Mouse (Mus musculus) adrenal gland, postnatal 14 days (tissue): ENCODE results near the gene Mdk. TPM values are rescaled to one million over a fixed set of nuclear protein-coding genes. Genes with fewer than 3 reads are reported as not detected.

ENCODE experiments used
- DNase-seq: peaks from one replicate; pipeline ENCODE4 v3.0.0; 2021; ENCODE audit warnings: mixed read lengths
- long read RNA-seq, 2 experiments: library from polyadenylated mRNA; stranded (forward); transcript quantifications; one replicate each; pipeline ENCODE4 v2.0.0; 2021
- total RNA-seq: library from RNA; stranded (reverse); gene quantifications from 2 replicates; pipeline ENCODE4 v1.2.3, GENCODE M21; 2021

The Mdk gene
- 14.6 and 17.5 TPM in 2 replicates for total RNA-seq
- long read RNA-seq, experiment 1, partial matches to known transcripts, result 2 of 7 reads
- long read RNA-seq, experiment 1, other reads (novel, unspliced or antisense), result 0 of 7 reads
- long read RNA-seq, experiment 2, partial matches to known transcripts, result 0 of 5 reads
- long read RNA-seq, experiment 2, other reads (novel, unspliced or antisense), result 0 of 5 reads

DNA sequence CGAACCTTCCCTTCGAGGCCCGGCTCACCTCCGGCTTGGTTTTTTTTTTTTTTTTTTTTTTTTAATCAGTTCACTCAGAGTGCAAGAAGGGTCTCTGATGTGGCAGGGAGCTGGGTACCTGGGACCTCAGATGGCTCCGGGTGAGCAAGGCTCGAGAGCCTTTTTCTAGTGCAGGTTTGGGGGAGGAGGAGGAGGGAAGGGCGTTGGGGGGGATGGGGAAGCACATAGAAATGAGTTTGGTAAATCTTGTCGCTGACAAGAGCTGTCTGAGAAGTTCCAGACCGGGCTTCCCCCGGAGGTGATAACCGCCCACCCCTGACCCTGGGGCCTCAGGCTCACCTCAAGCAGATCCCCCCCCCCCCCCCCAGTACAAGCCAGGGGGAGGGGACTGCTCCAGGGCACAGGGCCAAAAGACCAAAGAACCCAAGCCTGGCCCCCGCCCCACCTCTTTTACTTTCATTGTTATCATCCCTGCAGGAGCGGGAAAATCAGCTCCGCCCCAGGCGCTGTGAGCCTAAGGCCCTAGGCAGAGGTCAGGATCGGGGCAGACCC is at the start of gene Mdk:
TSS of gene Mdk (minus strand) at position 138 of the 552 bp plus-strand sequence.
- peak; percentile 34 for DNase-seq

DNA sequence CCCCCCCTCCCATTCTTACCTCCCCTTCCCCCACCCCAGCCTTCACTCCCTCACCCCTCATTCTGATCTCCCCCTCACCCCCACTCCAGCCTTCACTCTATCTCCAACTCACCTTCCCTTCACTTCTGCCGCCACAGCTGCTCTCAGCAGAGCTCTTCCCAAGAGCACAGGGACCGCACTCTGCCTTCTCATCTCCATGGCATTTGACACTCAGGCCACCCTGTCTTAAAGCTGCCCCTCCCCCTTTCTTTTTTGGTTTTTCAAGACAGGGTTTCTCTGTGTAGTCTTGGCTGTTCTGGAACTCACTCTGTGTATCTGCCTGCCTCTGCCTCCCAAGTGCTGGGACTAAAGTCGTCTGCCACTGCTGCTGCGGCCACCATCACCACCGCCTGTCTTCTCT is 48.7 kb upstream of the Mdk start:
- DNase-seq, result no peak

DNA sequence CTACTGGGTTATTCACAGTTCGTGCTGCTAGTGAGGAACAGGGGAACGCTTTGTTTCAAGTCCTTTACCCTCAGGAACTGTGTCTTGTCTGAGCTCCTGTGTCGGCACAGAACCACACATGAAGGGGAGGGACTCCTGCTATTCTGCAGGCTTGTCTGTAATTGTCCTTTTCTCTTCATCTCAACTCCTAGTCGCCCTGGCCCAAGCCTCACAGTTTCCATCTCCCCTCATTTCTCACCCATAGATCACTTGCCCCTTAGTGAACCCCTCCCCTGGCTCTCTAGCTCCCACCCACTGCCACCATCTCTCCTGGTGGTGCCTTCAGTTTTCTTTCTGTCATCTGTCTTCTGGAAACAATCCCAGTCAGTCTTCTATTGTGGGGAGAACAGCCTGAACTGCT is 48.1 kb upstream of the Mdk start:
- no peak for DNase-seq

DNA sequence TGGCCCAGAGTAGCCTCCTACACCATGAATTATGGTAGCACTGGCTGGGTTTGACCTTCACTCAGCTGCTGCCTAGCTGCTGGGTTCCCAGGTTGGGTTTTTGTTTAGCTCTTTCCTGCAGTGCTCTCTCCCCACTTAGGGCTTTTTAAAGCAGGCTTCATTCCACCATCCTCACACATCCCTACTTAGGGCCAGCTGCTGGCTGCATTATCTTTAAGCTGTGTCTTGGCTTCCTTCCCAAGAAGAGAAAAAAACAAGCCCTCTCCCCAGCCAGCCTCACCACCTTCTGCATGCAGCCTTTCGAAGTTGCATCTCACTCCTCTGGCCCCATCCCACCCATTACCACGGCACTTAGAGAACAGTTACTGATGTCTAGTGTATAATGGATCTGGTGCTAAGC is 46.5 kb upstream of the Mdk start:
- DNase-seq, result no peak

DNA sequence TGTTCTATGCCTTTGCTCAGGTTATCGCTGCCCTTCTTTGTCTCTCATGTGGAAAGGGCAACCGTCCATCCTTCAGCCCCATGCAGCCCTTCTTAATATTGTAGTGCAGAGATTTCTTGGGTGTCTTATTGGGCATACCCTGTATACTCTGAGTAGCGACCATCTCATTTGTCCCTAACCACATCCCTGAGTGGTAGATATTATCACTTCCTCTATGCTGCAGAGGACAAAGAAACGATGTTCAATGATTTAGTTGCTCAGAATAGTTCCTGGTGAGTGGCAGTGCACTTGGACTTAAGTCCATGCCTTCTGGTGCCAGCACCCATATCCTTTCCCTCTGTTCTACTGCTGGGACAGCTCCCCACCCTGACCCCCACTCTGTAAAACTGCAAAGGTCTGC is 45.9 kb upstream of the Mdk start:
- DNase-seq, result no peak

DNA sequence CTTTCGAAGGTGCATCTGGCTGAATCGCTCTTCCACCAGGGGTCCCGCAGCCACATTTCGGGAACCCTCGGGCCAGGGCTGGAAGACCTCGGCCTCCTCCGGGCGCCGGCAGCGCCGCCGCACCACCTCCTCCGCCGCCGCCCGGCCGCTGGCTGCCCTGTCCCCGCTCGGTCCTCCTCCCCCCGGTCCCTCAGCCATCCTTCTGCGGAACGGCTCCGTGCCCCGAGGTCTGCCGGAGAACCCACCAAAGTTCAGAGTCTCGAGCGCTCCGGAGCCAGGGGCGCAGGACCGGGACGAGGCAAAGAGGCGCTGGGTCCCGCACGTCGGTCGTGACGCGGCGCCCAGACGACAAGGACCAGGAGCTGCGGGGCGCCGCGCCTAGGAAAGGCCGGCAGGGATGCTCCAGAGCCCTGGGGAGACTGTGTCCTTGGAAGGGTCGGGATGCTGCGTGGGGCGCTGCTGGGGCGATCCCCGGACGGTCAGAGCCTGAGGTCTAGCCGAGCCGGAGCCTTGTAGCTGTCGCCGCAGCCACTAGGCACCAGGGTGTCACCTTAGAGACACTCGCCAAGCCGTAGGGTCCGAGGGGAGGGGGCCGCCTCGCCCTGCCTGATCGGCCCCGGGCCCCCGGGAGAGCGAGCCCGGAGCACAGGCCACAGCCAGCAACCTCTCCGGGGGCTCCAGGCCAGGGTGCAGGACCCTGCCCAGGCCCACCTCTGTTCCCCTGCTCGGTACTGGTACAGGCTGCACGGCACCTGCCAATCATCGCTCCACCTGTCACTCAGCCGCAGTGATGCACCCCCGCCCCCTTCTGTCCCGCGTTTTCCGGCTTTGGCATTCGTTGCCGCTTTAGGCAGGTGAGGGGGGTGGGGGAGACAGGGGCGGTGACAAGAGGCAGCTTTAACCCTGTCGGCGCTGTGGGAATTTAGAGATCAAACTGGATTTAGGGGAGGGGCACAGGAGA is 43.8 kb upstream of the Mdk start, which contains the start of gene Dgkz:
TSS of gene Dgkz (minus strand) at position 284 of the 961 bp plus-strand sequence.
- DNase-seq, result no peak

DNA sequence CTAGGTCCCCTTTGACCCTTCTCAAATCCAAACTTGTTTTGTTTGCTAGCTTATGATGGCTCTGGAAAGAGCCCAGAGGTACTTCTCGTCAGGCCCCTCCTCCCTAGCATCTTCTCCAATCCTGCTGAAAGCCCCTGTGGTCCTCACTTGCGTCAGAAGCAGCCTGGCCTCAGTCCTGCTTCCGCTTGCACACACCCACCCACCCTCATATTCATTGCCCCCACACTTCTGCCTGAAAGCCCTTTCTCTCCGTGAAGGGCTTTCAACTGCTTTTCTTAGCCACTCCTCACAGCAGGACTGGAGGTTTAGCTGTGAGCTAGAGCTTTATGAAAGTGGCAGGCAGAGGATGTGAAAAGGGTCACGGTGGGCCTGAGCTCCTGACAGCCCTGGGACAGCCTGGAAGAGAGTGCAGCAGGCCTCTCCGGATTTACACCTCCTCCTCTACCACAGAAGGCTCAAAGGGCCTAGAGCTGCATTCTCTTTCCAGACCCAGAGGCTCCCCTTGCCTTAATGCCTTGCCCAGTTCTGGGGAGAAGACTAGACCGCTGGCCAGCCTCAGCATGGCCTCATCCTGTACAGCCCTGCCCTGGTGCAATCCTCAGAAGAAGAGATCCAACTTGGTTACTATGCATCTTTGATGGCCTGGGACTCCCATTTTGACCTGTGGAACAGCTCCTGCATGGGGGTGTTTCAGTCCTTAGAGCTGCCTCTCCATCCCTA is 41.5 kb upstream of the Mdk start:
- no peak for DNase-seq

DNA sequence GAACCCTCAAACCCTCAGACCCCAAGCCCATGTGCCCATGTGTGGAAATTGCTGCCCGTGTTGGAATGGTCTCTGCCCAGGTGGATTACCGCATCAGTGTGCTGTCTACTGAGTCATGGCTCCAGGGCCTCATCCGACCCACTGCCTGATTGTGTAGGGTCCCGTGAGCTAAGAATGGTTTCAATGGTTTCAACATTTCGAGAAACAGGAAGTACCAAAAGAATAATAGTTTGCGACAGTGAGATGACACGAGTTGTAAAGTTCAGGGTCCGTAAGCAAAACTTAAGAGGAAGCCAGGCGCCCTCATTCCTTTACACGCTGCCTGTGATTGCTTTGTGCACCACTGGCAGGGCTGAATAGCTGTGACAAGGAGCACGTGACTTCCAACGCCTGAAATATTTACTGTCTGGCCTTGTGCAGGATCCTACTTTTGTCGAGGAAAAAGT is 40.0 kb upstream of the Mdk start:
- DNase-seq, result peak; percentile 54

DNA sequence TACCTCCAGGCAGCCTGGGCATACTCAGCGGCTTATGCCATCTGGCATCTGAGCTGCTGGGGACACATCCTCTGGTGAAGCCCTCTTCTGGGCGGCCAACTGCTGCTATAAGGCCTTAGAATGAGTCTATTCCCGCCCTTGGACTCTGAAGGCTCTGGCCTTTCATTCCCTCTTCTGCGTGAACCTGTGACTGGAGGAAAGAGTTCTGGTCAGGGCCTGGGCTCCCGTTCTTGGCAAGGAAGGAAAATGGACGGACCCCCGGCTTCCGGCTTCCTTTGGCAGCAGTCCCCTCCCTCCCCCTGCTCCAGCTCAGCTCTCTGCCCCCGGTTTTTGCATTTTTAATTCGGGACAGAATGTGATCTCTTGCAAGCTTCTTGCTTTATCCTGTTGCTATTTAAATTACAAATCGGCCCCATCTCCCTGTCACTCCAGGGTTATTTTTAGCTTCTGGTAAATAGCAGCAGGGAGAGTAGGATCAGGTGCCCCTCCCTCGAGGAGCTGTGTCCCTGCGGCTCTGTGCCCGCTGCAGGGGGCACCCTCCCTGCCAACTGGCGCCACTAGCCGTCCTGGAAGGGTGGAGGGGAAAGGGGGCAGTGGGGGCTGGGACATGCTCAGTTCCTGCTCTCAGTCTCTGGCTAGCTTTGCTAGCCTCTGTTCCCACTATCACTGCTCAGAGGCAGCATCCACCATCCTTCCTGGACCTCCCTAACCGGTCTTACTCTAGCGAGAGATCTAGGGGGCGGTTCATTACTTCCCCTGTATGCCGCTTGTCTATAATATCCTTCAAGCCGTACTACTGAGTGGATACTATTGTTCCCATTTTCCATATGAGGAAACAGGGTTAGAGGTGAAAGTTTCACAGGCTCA is 39.4 kb upstream of the Mdk start:
- peak; percentile 55 for DNase-seq

DNA sequence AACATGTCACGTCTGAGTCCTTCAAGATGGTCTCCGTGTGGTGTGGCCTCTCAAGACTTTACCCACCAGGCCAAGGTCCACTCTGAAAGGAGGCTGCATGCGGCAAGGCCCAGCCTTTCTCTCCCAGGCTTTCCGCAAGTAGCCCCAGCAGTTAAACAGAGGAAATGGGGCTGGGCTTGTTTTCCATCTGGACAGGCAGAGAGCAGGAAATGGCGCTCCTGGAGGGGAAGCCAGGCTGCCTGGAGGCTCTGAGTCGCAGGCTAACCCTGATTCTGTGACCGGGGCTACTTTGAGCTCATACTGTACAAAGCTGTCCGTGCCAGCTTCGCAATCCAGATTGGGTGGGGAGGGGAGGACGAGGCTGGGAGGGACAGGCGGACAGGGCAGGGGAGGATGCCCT is 35.9 kb upstream of the Mdk start:
- peak; percentile 60 for DNase-seq

DNA sequence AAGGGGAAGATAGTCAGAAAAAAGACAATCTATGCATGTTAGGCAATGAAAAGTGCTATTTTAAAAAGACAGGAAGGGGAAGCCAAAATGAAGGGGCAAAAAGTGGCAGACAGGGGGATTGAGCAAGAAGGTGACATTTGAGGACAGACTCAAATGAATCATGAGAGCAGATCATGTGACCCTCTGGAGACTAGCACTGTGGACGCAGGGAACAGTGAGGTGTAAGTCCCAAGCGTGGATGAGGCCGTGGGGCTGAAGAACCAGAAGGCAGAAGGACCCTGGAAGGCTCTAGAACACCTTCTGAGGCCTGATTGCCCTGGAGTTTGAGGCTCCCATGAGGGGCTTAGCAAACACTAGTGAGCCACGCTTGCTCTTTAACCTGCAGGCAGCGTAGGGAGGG is 34.3 kb upstream of the Mdk start:
- DNase-seq, result no peak

DNA sequence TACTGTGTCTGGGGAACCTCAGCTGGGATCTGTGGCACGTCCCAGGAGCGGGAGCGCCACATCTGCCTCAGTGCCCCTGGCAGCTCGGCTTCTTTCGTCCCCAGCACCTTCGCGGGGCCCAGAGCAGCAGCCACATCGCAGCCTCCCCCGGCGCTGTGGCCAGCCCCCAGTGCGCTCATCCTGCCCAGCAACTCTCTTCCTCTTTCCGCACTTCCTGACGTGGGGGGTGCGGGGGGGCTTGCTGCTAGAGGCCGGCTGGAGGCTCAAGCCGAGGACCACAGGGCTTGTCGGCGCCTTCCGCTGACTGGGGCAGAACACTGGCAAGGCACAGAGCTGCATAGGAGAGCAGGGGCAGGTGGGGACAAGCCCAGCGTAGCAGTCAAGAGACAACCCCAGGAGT is 33.3 kb upstream of the Mdk start:
- DNase-seq, result peak; percentile 78

DNA sequence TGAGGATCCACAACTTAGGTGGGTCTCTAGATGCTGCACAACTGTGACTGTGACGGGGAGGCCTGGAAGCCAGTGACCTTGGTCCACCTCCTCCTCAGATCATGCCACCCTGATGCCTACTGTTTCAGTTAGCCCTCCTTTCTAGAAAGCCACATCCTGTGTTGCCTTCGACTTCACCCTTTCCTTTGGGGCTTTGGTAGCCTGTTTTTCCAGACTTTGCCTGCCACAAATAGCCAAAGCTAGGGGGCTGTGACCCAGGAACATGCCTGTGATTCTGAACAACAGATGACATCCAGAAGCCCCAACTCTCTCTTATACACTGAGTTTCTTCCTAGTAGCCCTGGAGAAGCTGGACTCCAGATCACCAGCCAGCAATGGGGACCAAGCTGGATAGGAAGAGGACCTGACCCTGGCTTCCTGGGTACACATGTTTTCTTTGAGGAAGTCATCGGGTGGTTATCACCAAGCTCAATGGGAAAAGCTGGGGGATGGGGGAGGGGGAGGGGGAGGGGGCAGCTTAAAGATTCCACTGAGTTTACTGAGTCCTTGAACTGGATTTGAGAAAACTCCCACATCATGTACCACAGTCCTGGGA is 32.6 kb upstream of the Mdk start:
- DNase-seq, result no peak

DNA sequence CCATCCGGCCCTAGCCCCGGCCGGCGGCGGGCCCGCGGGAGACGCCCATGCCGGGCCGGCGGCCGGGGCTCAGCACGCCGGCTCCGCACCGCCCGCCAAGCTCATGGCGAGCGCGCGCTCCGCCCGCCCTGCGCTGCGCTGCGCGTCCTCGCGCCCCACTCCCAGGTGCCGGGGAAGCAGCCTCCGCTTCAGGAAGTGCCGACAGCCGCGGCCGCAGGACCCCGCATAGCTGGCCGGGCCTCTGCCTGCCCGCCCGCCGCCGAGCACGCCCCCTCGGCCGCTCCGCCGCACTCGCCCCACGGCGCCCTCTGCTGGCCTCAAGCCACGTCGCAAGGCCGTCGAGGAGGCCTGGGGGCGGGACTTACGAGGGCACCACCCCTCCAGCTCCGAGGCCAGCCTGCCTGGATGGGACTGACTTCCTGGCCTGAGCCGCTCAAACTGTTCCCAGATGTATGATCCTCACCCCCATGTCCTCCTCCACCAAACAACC is 31.4 kb upstream of the Mdk start:
- DNase-seq, result peak; percentile 99

DNA sequence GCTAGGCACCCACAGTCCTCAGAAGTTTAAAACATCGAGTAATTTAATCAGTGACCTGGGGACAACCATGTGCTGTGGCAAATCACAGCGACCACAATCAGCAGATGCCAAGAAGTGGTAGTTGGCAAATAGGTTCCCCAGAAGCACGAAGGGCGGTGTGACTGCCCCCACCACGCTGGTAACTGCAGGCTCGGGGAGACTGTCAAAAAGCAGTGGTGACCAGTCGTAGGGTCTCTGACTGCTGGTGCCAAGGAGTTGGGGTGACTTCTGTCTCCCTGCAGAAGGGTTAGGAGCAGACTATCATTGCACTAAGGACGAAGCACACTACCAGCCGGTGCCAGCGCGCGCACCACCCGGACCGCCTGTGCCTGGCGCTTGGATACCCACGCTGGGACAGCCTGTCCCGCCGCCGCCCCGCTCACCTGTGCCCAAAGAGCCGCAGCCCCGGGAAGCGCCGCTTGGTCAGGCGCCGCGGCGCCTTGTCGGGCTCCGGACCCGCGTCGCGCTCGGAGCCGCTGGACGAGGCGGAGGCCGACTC is 30.8 kb upstream of the Mdk start:
- peak; percentile 64 for DNase-seq

DNA sequence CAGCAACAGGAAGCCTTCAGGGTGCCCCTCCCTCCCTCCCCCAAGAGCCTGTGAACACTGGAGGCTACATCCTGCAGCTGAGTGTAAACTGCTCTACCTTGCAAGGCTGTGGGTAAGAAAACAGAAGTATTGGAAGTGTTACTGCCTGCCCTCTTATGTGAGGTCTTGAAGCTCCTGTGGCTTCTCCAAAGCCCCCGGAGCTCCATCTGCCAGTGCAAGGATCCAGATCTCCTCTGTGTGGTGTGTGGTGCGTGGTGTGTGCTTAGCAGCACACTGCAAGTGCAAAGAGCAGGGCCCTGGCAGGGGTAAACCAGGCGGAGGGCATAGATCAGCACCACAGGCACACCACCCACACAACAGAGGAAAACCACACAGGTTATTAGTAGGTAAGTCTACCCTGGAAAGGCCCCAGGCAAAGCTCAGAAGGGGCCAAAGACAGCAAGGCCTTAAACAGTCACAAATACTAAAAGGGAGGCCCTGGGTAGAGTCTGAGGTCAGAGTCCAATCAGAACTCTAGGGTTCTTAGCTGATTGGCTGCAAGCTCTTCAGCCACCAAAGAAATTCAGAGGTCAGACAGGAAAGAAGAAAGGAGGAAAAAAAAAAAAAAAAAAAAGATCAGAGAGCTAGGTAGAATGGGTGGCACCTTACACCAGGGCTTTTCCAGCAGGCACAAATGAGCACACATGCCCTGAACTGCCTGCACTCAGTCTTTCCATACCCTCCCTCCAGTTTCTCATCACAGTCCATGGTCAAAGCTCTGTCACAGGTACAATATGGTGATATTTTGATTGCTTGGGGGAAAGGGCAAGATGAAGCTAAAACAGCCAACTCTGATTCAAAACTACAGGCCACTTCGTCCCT is 30.0 kb upstream of the Mdk start:
- no peak for DNase-seq

DNA sequence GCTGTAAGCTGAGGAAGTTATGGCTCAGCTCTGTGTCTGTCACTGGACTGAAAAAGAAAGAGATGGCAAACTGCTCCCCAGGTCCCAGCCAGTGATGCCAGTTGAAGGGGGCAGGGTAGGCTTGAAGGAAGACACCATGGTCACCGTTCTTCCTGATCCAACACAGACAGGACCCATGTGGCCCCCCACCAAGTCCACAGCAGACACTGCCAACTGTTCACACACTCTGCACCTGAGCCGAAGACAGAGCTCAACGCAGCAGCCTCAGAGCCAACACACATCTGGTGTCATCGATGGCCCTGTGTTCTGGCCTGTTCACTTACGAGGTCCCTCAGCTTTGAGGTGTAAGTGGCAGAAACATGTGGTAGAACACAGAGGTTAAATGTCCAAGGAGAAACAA is 28.4 kb upstream of the Mdk start:
- no peak for DNase-seq

DNA sequence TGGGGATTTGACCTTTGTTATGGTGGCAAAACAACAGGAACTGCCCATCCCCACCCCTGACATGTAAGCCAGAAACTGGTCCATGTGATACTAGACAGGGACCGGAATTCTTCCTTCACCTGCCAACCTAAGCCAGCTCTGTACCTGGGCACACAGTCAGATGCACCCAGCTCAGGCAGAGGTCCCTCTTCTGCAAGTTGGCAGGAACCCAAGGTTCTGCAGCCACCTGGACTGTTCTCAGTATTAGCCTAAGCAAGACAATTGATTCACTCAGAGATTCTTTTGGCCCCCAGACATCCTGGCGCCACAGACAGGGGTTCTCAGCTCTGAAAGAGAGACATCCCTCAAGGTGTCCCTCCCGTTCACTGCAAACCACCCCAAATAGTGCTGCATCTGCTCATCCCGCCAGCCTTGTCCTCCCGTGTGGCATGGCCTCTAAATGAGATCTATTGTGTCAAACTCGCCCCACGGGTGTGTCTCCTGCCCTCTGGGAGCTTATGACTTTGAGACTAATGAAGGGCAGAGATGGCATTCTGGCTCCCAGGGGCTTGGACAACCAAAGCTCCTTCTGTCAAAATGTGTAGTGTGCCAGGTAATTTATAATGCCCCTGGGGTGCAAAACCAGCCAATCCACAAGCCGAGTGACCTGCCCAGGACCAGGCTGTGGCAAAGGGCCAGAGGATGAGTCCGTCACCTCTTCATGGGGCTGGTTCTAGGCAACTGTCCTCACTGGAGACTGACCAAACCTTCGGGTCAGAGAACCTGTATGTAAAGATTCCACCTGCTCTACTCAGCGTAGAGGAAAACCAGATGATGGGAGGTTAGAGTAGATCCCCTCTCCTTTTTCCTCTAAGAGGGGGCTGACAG is 27.7 kb upstream of the Mdk start:
- DNase-seq, result no peak
